Mouse (Mus musculus): ENCODE data around the gene Suox. TPM values are rescaled to one million over a fixed set of nuclear protein-coding genes. Genes with fewer than 3 reads are reported as not detected.
"Not testable (repeated sequence)": the region's sequence is repeated elsewhere in the genome, so short reads cannot be mapped to it uniquely, and the experiment has no call there.

Gene Suox
- polyA plus RNA-seq, 1 experiment from 2014 or later = 16.1 TPM

GRCm38 (mm10) chr10:128635697-128636096, 38.2 kb downstream of the Suox start:
- no peak overlapping the region for H3K9ac ChIP-seq (ENCODE audit: low read depth, low read length)
- H3K9me3 ChIP-seq (ENCODE audit: control insufficient read depth, low read length) = no peaks in the 10 kb centered on the region
- no peaks in the 10 kb centered on the region for H3K27me3 ChIP-seq (replicated peaks; ENCODE audit: control insufficient read depth, insufficient read depth, low read length)
- no peaks in the 10 kb centered on the region for H3K4me1 ChIP-seq (ENCODE audit: control insufficient read depth, insufficient read depth, low read depth, low read length)
- ATAC-seq = no peak
- H3K27ac ChIP-seq (ENCODE audit: low read depth, low read length) = no peak overlapping the region
- WGBS = 97% methylated on average over 13 of the region's 13 CpGs
- peaks cover 43% of the 10 kb centered on the region for H3K36me3 ChIP-seq (ENCODE audit: control insufficient read depth, insufficient read depth, low read length)
- H3K4me3 ChIP-seq (ENCODE audit: low read length) = no peak overlapping the region
- no peak overlapping the region for H3K4me2 ChIP-seq (ENCODE audit: low read length)

GRCm38 (mm10) chr10:128631571-128631970, 42.3 kb downstream of the Suox start:
- H3K27ac ChIP-seq (ENCODE audit: low read depth, low read length) = no peak overlapping the region
- H3K4me1 ChIP-seq (ENCODE audit: control insufficient read depth, insufficient read depth, low read depth, low read length) = no peaks in the 10 kb centered on the region
- 24% methylated on average over 6 of the region's 6 CpGs for WGBS
- no peak overlapping the region for H3K4me3 ChIP-seq (ENCODE audit: low read length)
- no peaks in the 10 kb centered on the region for H3K27me3 ChIP-seq (replicated peaks; ENCODE audit: control insufficient read depth, insufficient read depth, low read length)
- no peak for ATAC-seq
- peaks cover 32% of the 10 kb centered on the region for H3K36me3 ChIP-seq (ENCODE audit: control insufficient read depth, insufficient read depth, low read length)
- H3K9me3 ChIP-seq (ENCODE audit: control insufficient read depth, low read length) = no peaks in the 10 kb centered on the region
- no peak overlapping the region for H3K4me2 ChIP-seq (ENCODE audit: low read length)
- H3K9ac ChIP-seq (ENCODE audit: low read depth, low read length) = no peak overlapping the region

DNA sequence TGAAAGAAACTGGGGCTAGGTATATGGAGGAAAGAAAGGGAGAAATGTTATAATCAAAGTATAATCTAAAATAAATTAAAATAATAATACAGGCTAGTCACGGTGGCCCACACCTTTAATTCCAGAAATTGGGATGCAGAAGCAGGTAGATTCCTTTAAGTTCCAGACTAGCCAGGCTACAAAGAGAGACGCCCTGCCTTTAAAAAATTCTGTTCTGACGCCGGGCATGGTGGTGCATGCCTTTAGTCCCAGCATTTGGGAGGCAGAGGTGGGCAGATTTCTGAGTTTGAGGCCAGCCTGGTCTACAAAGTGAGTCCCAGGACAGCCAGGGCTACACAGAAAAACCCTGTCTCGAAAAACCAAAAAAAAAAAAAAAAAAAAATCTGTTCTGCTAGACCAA, 43.6 kb downstream of the Suox start:
- WGBS = 83% methylated on average over 5 of the region's 5 CpGs
- H3K27ac ChIP-seq (ENCODE audit: low read depth, low read length); H3K9me3 ChIP-seq (ENCODE audit: control insufficient read depth, low read length); ATAC-seq; H3K4me3 ChIP-seq (ENCODE audit: low read length); H3K27me3 ChIP-seq (replicated peaks; ENCODE audit: control insufficient read depth, insufficient read depth, low read length); H3K9ac ChIP-seq (ENCODE audit: low read depth, low read length); H3K4me1 ChIP-seq (ENCODE audit: control insufficient read depth, insufficient read depth, low read depth, low read length); H3K4me2 ChIP-seq (ENCODE audit: low read length): not testable (repeated sequence)
- peaks cover 21% of the 10 kb centered on the region for H3K36me3 ChIP-seq (ENCODE audit: control insufficient read depth, insufficient read depth, low read length)

DNA sequence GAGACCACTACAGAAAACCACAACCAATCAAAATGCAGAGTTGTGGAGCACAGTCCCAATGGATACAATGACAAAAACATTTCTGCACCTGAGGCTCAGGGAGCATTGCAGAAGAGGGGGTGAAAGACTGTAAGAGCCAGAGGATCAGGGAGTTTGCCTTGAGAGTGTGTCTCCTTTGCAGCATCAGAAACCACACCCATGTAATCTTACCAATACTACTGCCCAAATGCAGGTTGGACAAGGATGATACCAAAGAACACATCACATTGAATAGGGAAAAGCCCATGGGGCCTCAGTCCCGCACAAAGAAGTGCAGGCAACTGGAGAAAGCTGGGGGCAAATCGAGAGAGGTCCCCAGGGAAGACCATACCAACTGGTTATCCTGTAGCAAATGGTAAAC, 44.1 kb downstream of the Suox start:
- H3K9ac ChIP-seq (ENCODE audit: low read depth, low read length) = no peak overlapping the region

DNA sequence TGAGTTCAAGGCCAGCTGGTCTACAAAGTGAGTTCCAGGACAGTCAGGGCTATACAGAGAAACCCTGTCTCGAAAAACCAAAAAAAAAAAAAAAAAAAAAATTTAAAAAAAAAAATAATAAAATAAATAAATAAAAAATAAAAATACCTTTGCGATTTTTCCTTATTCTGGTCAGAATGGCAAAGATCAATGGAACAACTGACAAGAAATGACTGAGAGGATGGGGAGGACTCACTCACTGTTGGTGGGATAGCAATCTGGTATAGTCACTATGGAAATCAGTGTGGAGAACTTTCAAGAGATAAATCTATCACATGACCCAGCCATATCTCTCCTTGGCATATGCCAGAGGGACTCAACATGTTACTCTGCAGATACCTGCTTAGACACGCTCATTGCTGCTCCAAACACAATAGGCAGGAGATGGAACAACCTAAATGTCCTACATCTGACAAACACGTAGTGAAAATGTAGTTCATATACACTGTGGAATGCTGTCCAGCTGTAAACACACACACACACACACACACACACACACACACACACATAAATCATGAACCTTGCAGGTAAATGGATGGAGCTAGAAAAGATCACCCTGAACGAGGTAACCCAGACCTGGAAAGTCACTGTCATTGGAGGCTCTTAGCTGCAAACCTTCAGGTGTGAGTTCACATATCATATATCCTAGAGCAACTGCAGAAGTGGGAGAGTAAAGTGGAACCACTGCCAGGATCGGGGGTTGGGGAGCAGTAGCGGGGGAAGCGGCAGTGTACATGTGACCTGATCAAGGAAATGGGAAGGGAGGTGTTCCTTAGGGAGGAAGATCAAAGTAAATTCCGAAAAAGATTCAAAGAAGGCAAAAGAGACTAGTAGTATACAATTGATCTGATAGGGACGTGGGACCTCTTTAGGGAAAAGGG, 46.2 kb downstream of the Suox start:
- Histone ChIP-seq H3K9ac (ENCODE audit: low read depth, low read length) (no peak overlapping the region), H3K4me1 (ENCODE audit: control insufficient read depth, insufficient read depth, low read depth, low read length) (peaks cover 7% of the 10 kb centered on the region), H3K27me3 (replicated peaks; ENCODE audit: control insufficient read depth, insufficient read depth, low read length) (no peaks in the 10 kb centered on the region), H3K4me3 (ENCODE audit: low read length) (no peak overlapping the region), H3K9me3 (ENCODE audit: control insufficient read depth, low read length) (no peaks in the 10 kb centered on the region), H3K4me2 (ENCODE audit: low read length) (no peak overlapping the region), H3K36me3 (ENCODE audit: control insufficient read depth, insufficient read depth, low read length) (peaks cover 13% of the 10 kb centered on the region), H3K27ac (ENCODE audit: low read depth, low read length) (no peak overlapping the region)
- no peak; the same call in 1 of the 2 replicates for ATAC-seq
- 87% methylated on average over 10 of the region's 10 CpGs for WGBS

More for the DNA sequence above, 44.1 kb downstream of the Suox start:
- H3K27ac ChIP-seq (ENCODE audit: low read depth, low read length) = no peak overlapping the region
- H3K4me2 ChIP-seq (ENCODE audit: low read length) = no peak overlapping the region
- H3K9me3 ChIP-seq (ENCODE audit: control insufficient read depth, low read length) = no peaks in the 10 kb centered on the region
- peaks cover 7% of the 10 kb centered on the region for H3K4me1 ChIP-seq (ENCODE audit: control insufficient read depth, insufficient read depth, low read depth, low read length)
- no peak for ATAC-seq
- WGBS = 63% methylated on average over 2 of the region's 2 CpGs
- H3K4me3 ChIP-seq (ENCODE audit: low read length) = no peak overlapping the region
- peaks cover 20% of the 10 kb centered on the region for H3K36me3 ChIP-seq (ENCODE audit: control insufficient read depth, insufficient read depth, low read length)
- no peaks in the 10 kb centered on the region for H3K27me3 ChIP-seq (replicated peaks; ENCODE audit: control insufficient read depth, insufficient read depth, low read length)

DNA sequence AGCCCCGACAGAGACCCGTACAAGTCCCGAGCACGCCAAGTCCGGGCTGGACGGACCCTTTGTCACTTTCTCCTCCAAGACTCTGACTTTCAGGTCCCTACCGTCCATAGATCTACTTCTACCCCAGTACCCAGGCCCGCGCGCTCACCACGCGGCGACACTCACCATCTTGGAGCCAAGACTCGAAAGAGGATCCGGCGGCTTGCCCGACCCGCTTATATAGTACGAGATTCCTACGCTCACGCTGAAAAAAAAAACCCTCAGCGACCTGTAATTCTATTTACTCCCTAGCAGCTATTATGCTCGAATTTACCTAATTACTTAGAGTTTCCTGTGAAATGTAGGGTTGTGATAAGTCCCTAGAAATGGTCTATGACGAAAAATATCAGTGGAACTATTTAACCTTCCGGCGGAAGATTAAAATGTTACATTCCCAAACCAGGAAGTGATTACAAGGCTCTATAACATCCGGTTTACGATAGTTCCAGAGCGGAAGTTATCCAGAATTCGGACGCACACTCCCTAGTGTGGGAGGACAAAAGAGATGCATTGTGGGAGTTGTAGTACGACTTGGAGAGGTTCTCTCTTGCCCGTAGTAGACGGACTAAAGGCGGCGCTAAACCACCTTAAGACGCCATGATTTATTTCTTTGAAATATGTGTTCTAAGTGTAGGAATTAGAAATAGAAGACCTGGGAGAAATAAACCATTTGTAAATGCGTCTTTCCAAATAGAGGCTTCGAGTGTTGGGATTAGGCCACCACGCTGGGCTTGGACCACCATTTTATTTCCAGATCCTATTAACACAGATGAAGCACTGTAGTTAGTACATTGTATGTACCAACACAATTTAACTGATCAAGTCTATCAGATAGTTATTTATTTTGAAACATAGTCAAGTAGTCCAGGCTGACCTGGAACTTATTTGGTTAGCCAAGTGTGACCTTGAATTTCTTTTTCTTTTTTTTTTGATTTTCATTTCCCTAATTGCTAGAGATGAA, 47.3 kb downstream of the Suox start, which contains the start of gene Rps26:
Gene Rps26 (minus strand): TSS at position 437 of the 1,000 bp plus-strand sequence.
- WGBS = under 1% methylated on average over 40 of the region's 40 CpGs
- Histone ChIP-seq H3K36me3 (ENCODE audit: control insufficient read depth, insufficient read depth, low read length) (peaks cover 13% of the 10 kb centered on the region), H3K27me3 (replicated peaks; ENCODE audit: control insufficient read depth, insufficient read depth, low read length) (no peaks in the 10 kb centered on the region), H3K9me3 (ENCODE audit: control insufficient read depth, low read length) (no peaks in the 10 kb centered on the region), H3K4me3 (ENCODE audit: low read length) (peak within 1 kb of the TSS; percentile 89), H3K4me2 (ENCODE audit: low read length) (peak within 1 kb of the TSS; percentile 85), H3K9ac (ENCODE audit: low read depth, low read length) (peak within 1 kb of the TSS; percentile 91), H3K4me1 (ENCODE audit: control insufficient read depth, insufficient read depth, low read depth, low read length) (peaks cover 7% of the 10 kb centered on the region), H3K27ac (ENCODE audit: low read depth, low read length) (peak within 1 kb of the TSS; percentile 79)
- peak; percentile 97 for ATAC-seq

DNA sequence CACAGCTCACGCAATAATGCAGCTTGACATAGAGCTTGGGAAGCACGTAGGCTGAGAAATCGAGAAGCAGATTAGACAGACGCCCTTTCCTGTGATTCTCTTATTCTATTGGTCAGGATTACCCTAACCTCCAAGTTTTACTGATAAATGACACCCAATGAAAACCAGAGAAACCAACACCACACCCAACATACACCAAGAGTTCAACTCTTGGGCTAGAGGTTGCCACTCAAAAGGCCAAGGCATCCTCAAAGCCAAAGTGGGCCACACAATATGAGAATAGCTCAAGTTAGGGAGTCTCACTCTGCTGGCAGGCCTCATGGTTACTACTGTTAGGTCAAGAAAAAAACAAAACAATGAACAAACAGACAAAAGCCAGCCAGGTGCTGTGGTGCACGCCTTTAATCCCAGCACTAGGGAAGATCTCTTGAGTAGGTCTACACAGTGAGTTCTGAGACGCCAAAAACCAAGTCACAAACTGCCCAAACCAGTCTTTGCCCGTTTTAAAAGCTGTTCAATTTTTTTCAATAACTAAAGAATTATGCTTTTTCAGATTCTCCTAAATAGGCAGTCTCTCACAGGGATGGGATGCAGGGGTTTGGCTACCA, 48.5 kb downstream of the Suox start:
- H3K4me1 ChIP-seq (ENCODE audit: control insufficient read depth, insufficient read depth, low read depth, low read length) = peaks cover 7% of the 10 kb centered on the region
- 50% methylated on average over 7 of the region's 7 CpGs for WGBS
- ATAC-seq = no peak

GRCm38 (mm10) chr10:128623106-128623613, 50.7 kb downstream of the Suox start:
- WGBS = 88% methylated on average over 4 of the region's 4 CpGs
- not testable (repeated sequence) for H3K9me3 ChIP-seq (ENCODE audit: control insufficient read depth, low read length); H3K9ac ChIP-seq (ENCODE audit: low read depth, low read length); H3K4me2 ChIP-seq (ENCODE audit: low read length); H3K4me1 ChIP-seq (ENCODE audit: control insufficient read depth, insufficient read depth, low read depth, low read length); H3K4me3 ChIP-seq (ENCODE audit: low read length); H3K27me3 ChIP-seq (replicated peaks; ENCODE audit: control insufficient read depth, insufficient read depth, low read length); ATAC-seq; H3K27ac ChIP-seq (ENCODE audit: low read depth, low read length)
- peaks cover 13% of the 10 kb centered on the region for H3K36me3 ChIP-seq (ENCODE audit: control insufficient read depth, insufficient read depth, low read length)

More for the DNA sequence above, 48.5 kb downstream of the Suox start:
- H3K4me3 ChIP-seq (ENCODE audit: low read length) = peak overlapping the region; percentile 89
- no peaks in the 10 kb centered on the region for H3K9me3 ChIP-seq (ENCODE audit: control insufficient read depth, low read length)
- H3K9ac ChIP-seq (ENCODE audit: low read depth, low read length) = peak overlapping the region; percentile 91
- peaks cover 13% of the 10 kb centered on the region for H3K36me3 ChIP-seq (ENCODE audit: control insufficient read depth, insufficient read depth, low read length)
- H3K4me2 ChIP-seq (ENCODE audit: low read length) = peak overlapping the region; percentile 85
- no peak overlapping the region; the same call in 1 of the 2 replicates for H3K27ac ChIP-seq (ENCODE audit: low read depth, low read length)
- no peaks in the 10 kb centered on the region for H3K27me3 ChIP-seq (replicated peaks; ENCODE audit: control insufficient read depth, insufficient read depth, low read length)

All from hindbrain, embryonic 16.5 days (tissue).